Mouse (Mus musculus) T-cell, adult 66 days (primary cell): ENCODE measurements around the gene Flg. TPM values are rescaled to one million over a fixed set of nuclear protein-coding genes. Genes with fewer than 3 reads are reported as not detected.

Source experiments
- total RNA-seq, 2 experiments: library from RNA; stranded (reverse); gene quantifications; 3 replicates in 1 of 2; 4 replicates in 1 of 2; pipeline ENCODE4 v1.2.4; 2023

The Flg gene
- total RNA-seq, result not detected

DNA sequence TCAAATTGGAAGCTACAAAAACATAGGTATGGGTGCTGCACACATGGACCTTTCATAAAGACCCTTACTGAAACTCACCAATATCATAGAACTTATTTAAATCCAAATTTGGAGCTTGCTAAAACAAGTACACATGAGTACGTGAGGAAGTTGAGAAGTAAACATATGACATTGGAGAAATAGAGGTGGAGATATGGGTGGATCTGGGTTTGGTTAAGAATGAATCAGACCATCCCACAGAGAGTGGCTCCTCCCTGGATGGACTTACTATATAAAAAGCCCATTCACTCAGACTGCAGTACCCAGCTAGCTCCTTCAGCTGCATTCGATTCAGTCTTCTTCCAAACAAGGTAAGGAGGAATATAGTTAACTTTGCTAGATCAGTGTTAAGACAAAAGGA lies at the start of gene Flg:
TSS of gene Flg (plus strand) at position 301 of the 400 bp plus-strand sequence.

DNA sequence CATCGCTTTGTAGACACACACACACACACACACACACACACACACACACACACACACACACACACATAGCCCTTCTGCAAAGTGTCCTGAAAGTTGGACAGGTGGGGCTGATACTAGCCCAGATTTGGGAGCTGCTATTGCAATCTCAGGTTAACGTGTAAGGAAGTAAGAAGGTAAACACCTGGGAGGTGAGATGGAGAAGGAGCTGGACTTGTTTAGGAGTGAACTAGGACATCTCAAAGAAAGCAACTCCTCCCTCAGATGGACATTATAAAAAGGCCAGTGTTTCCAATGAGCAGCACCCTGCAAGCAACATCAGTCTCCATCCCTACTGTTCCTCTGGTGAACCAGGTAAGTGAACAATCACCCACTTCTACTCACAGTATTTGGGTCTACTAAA lies 46.1 kb downstream of the Flg start, which contains the start of gene Hrnr:
TSS of gene Hrnr (plus strand) at position 301 of the 400 bp plus-strand sequence.

Other genes starting within 250 kb of the Flg start
- not detected for gene Gm4858, start 204.7 kb upstream of the Flg start, total RNA-seq
- gene Crnn, start 128.7 kb upstream of the Flg start, total RNA-seq, result not detected
- gene Flg2, start 76.2 kb upstream of the Flg start, total RNA-seq, result not detected
- not detected for gene Hrnr, start 46.2 kb downstream of the Flg start, total RNA-seq
- not detected for gene Rptn, start 120.2 kb downstream of the Flg start, total RNA-seq
- gene Tchh, start 168.8 kb downstream of the Flg start, total RNA-seq, result not detected
- gene Tchhl1, start 195.2 kb downstream of the Flg start, total RNA-seq, result not detected
- 100 to 1,000 TPM; 182 to 228 TPM for gene S100a11, start 247.0 kb downstream of the Flg start, total RNA-seq